Mouse (Mus musculus): Measurements from ENCODE around the gene Anks3.

The Anks3 gene

DNA sequence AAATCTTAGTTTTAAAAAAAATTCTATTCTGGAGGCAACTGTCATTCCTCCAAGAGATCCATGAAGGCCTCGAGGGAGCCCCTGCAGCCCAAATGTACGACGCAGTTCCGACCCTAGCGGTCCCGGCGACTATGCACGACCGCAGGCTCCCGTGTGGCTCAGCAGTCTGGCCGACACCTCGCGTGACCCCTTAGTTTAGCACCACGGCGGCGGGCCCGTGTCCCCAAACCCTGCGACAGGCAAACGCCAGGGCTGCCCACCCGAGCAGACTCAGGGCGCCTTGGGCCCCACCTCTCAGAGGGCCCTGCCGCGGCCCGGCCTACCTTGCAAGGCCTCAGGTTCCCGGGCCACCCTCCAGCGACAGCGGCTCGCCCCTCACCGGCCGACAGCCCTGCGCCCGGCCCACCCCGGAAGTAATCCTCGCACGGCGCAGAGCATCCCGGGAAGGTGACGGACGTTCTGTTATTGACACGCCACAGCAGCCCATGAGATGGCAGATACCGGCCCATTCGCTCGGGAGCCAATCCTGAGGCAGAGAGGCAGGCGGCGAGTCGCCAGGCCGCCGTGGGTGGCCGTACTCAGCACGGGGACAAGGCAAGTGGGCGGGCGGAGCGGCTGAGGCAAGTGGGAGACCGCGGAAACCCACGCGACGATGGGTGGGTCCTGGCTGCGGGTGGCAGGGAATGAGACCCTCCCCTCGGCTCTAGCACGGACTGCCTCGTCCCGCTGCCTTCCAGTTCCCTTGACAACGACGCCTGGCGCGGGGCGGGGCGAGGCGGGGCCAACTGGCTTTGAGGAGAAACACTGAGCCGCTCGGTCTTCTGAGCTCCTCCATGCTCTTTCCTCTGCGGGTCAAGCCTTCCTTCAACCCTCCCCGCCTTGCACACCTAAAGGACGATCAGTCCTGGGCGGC is at the start of gene Anks3:
Gene Anks3 (minus strand): TSS at position 409 of the 913 bp plus-strand sequence.
- peak; percentile 95 for DNase-seq (ENCODE audit: low spot score)

DNA sequence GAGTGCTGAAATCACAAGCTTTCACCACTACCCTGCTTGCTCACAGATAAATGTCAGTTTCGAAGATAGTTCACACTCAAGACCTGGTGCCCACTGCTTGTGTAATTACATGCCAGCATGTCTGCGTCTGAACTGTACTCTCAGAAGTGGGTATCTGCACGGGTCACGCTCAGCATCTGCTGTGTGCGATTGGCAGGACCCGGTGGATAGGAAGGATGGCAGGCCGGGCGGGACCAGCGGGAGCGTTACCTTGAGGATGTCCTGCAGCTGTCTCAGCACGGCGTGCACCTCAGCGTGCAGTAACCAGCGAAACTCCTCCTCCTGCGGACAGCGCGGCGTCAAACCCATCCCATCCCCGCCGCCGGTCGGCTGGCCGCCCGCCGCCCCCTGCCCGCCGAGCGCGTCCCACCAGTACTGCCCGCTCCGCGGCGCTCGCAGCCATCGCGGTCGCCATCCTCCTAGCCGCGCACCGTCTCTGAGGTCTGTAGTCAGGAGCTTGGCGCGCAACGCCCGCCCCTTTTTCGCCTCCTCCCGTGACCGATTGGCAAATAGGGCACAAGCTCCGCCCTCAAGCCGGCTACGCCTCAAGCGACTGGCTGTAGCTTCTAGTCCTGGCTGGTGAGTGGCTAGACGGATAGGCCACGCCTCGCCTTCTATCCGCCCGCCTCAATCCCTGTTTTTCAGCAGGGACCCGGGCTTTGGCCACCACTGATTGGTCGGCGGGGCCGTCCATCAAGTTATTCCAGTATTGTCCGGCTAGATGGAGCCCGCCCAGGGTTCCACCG is 49.2 kb upstream of the Anks3 start, which contains the start of gene Rogdi:
Gene Rogdi (minus strand): TSS at position 500 of the 785 bp plus-strand sequence.
- DNase-seq (ENCODE audit: low spot score) = peak; percentile 99

DNA sequence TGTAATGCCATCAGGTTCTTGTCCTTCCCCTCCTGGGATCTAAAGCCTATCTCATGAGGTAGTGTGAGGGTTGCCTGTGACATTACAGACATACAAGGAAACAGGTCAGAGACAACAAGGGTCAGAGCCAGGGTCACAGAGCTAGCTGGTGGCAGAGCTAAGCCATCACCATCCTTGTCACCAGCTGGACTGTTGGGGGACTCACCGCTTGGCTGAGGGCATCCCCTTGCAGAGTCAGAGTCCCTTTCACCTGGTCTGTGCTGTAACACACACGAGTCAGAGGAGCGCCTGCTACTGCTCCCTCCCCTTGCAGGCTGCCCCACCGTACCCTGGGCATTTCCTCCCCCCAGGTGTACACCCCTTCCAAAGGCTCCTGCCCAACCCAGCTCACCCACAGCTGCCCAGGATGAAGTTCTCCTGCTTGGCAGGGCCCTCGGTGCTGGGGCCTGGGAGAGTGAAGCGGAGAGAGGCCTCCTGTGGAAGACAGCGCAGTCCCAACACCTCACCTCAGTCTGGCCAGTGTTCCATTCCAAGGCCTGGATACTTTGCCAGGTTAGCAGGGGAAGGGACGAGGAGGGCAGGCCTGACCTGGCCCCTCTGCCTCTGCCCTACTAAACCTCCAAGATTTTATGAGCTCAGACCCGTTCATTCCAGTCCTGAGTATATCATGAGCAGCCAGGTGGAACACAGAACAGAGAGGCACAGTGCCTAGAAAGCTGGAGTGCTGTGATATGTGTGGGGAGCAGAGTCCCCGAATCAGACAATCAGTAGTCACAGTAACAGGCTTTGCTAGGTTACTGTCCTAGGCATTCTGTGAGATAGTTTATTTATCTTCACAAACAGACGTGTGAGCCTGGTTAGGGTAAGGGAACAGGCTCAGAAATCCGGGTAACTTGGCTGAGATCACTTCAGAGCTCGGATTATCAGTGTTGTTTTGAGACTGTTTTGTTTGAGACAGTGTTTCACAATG is 48.3 kb upstream of the Anks3 start:
- DNase-seq (ENCODE audit: low spot score) = peak; percentile 4

DNA sequence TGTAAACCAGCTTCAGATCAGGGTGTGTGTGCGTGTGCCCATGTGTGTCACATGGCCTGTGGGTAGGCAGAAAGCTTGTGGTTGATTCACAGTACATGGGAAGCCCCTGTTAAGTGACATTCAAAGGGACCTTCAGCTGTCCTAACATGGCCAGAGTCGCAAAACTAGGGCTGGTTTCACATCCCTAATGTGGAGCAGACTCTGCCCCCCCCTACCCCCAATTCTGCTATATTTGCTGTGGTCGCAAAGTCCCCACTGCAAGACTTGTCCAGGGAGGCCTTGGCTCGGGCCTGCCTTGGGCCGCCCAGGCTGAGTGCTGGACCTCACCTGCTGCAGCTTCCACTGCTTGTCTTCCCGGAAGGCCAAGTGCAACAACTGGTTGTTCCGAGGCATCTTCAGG is 47.3 kb upstream of the Anks3 start:
- no peak for DNase-seq (ENCODE audit: low spot score)

DNA sequence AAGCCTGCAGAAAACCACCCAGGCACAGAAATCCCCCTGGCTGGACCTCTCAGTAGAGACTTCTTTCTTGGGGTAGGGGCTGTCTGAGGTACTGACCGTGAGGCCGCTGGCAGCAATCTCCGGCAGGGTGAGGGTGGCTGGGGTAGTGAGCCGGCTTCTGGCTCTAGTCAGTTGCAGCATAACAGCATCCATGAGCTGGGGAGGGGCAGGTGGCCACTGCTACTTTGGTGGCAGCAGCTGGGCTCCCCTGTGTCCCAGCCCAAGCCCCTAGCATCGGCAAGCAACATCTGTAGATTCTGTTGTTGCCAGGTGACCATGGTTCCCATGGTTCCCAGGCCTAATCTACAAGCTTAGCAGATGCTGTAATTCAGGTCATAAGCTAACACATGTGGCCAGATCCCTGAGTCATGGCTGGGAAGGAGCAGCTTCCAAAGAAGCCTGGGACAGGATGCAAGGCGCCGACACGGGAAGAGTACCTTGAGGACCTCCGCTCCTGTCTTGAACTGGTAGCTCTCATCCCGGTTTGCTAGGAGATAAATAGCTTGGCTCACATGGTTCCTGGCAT is 46.4 kb upstream of the Anks3 start:
- DNase-seq (ENCODE audit: low spot score) = no peak

DNA sequence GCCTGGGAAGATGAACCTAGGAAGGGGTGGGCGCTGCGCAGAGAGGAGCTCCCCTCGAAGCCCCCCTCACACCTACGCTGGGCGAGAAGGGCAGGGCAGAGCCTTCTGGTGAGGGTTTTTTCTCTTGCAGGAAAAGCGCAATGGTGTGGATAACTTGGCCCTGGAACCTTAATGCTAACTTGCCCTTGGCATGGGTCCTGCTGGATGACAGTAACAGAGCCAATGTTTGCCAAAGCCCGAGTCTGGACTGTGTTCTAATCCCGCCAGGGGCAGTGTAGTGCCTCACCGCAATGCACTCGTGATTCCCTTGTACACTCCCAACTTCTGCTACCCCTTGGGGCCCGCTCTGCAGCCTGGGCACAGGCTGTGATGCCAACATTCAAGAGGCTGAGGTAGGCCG is 44.1 kb upstream of the Anks3 start:
- DNase-seq (ENCODE audit: low spot score) = no peak

DNA sequence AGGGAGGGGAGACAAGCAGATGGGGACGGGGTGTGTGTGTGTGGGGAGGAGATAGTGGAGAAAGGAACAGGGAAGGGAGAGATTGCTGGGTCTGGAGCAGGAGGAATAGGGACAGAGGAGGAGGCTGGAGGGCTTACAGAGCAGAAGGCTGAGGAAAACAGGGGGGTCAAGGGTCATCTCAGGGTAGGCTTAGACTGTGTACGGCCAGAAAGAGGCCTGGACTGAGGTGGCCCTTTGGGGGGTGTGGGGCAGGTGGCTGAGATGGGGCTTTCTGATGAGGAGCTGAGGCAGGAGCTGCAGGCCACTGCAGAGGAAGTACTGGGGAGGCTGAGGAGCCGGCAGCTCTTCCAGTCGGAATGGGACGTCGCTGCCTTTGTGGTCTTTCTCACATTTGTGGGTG is 43.5 kb upstream of the Anks3 start:
- DNase-seq (ENCODE audit: low spot score) = no peak

DNA sequence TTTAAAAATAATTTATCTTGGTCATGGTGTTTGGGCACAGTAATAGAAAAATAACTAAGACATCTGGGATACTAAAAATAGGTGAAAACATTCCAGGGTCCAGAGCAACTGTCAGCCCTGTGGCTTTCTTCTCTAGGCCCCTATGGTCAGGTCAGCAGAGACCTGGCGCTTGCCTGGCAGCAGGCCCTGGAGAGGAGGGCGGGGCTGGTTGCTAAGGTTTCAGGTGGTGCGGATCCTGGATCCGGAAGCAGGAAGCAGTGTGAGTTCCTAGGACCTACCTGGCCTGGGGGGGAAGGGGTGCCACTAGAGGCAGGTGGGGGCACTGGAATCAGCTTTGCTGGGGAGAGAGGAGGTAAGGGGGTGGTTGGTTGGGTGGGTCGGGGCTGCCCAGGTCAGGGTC is 43.1 kb upstream of the Anks3 start, which contains the start of gene Smim22:
Gene Smim22 (plus strand): TSS at position 222 of the 400 bp plus-strand sequence.
- peak; percentile 13 for DNase-seq (ENCODE audit: low spot score)

DNA sequence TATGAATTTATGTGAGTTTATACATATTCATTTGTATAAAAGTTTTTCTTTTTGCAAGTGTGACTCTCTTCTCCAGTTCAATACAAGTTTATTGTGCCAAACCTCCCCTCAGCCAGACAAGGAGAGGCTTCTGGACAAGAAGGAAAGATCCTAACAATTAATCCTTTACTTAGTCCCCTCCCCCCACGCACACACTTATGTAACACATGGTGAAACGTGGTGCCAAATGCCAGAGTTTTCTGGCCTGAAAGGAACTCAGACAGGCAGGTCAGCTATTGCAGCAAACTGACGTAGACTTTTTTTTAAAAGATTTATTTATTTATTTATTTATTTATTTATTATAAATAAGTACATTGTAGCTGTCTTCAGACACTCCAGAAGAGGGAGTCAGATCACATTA is 36.6 kb upstream of the Anks3 start:
- DNase-seq (ENCODE audit: low spot score) = no peak

DNA sequence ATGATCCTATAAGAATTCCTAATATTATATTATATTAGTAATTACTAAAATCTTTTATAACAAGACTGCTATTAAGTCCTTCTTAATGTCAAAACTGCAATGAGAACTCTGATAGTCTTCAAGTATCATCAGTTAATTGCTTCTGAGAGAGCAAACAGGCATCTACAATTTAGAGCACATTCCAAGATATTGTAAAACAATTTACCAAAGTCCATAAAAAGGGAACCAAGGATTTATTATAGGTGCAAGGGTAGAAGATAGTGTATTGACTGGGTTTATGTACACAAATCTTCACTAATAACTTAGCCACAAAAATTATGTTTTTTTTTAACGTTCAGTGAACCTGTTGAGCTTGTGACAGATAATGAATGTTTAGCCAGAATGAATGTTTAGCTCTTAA is 35.0 kb upstream of the Anks3 start:
- no peak for DNase-seq (ENCODE audit: low spot score)

DNA sequence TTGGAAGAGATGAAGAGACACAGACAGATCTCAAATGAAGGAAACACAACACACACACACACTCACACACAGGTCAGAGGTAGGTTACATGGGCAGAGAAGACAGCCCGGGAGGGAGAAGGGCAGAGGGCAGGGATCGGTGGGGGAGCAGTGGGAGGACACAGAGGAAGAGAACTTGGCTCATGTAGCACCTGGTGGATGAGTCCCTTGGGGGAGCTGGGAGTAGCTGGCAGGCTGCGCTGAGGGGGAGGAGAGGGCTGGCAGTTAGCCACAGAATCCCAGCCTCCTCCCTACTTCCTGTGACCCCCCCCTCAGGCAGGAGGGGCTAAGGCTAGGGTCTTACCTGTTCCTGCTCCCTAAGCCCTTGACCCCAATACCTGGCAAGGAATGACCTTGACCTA is 33.5 kb upstream of the Anks3 start, which contains the start of gene Sept12:
Gene Sept12 (minus strand): TSS at position 300 of the 400 bp plus-strand sequence.
- DNase-seq (ENCODE audit: low spot score) = no peak

DNA sequence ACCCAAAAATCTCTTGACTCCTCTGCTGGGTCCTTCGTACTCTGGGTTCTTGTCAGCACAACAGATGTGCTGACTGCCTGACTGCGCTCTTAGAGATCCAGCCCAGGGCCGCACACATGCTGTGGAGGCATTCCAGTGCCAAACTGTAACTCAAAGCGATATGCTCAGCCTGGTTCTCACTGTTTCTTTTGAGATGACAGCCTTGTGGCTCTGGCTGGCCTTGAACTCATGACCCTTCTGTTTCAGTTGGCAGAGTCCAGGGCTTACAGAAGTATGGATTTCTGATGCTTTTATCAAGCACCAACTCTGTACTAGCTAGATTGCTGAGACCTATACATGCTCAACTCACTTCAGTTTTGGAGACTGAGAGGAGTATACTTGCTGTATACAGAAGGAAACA is 29.3 kb upstream of the Anks3 start:
- no peak for DNase-seq (ENCODE audit: low spot score)

DNA sequence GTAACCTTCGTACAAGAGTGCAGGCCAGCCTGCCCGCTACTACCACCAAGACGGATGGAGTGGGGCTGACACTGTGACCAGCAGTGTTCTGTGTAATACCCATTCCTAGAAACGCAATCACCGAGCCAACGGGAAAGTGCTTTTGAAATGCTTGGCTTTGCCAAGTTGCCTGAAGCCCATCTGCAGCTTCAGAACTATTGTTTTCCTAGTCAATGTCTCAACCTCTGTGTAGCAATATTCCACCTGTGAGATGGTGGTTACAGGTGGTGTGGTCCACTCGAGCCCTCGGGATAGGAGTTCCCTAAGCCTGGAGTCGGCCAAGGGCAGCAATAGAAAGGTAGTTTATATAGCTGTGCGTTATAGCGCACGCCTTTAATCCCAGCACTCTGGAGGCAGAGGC is 20.7 kb upstream of the Anks3 start:
- no peak for DNase-seq (ENCODE audit: low spot score)

DNA sequence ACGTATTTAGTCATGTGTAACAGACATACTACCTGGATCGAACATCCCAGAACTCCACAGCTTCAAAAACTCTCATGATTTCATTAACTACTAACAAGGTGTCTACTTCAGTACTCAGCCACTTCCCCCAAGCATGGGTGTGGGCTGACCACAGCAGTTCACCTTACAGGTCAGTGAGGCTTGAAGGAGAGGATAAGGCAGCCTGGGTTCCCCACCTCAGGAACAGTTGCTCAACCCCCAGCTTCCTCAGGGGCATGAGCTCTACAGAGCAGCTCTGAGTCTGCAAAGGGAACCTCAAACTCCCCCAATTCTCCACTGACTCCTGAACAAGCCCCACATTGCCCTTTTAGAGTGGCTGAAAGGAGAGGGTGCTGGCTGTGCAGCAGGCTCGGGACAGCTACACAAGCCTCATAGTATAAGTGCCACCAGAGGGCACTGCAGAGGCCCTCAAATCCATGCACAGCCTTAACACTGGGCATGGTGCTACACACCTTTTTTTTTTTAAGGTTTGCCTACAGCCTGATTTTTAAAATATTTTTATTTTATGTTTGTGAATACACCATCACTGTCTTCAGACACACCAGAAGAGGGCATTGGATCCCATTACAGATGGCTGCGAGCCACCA is 15.9 kb upstream of the Anks3 start:
- peak; percentile 52 for DNase-seq (ENCODE audit: low spot score)

DNA sequence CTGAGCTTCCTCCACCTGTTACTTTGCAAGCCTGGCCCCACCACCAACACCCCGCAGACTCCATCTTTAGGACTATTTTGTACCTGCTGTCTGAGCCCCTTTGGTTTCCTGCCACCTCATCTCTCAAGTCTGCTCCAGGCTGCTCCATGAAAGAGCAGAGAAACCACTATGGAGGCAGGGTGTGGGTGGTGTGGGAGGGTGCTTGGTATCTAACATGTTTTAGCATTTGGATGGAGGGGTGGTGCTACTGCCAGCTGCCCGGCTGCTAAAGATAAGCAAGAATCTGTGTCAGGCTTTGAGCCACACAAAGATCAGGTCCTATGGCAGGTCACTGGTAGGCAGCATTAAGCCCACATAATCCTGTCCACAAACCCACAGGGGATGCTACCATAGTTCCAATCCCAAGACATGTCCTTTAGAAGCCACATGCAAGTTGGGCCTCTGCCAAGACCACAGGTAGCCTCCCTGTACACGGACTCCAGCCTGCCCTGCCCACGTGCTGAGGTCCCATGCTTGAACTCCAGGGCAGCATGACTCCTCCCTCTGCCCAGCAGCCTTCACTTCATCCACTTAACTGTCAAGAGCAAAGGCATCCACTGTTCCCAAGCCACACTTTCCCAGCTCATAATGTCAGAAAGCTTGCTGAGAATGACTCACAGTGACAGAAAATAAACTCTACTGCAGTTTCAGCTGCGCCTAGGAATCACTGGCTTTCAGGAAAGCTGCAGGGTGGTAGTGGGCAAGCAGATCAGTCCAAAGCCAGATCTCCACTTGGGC is 14.5 kb upstream of the Anks3 start:
- DNase-seq (ENCODE audit: low spot score) = no peak

DNA sequence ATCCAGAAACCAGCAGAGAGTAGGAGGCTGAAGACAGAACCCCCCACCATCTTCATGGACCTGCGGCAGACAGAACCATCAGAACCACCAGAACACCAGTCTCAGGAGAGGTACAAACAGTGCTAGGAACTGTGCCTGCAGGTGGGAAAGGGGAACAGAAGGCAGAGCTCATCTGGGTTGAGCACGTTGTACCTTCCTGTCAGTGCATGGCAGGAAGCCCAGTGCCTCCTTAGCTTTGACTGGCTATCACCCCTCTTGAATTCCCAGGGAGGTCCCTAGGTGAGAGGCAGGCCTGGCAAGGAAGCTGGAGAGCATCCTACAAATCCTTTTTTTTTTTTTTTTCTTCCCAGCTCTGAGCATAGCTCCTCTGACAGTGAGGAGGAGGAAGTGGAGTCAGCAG is 12.2 kb upstream of the Anks3 start:
- DNase-seq (ENCODE audit: low spot score) = no peak

DNA sequence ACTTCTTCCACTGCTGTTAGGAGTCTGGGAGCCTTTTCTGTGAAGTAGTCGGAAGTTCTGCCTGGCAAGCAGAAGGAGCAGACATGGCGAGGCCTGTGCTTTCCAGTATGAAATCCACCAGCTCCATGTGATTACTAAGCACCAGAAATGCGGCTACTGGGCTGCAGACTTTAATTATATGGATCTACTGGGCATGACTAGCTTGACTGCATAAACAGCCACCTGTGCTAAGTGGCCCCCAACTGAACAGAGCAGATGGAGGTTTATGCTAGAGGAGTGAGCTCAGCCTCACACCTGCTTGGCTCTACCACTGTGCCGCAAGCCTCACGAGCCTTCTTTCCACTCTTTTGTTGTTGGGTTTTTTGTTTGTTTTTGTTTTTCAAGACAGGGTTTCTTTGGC is 10.5 kb upstream of the Anks3 start:
- DNase-seq (ENCODE audit: low spot score) = no peak

DNA sequence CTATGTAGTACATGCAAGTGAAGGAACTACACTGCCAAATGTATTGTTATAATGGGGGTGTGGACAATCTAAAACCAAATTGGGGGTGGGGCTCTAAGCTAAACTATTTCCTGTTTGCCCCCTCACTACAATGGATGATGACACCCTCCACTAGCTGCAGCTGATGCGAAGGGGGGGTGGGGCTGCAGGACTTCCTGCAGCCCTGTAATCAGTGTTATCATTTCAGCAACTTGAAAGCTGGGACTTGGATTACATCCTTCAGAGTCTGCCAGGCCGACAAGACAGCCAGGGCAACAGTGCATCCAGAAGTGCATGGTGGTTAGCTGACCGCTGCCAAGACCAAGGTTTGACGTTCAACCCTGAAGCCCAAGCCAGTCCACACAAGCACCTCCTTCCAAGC is 7.6 kb upstream of the Anks3 start:
- DNase-seq (ENCODE audit: low spot score) = no peak

DNA sequence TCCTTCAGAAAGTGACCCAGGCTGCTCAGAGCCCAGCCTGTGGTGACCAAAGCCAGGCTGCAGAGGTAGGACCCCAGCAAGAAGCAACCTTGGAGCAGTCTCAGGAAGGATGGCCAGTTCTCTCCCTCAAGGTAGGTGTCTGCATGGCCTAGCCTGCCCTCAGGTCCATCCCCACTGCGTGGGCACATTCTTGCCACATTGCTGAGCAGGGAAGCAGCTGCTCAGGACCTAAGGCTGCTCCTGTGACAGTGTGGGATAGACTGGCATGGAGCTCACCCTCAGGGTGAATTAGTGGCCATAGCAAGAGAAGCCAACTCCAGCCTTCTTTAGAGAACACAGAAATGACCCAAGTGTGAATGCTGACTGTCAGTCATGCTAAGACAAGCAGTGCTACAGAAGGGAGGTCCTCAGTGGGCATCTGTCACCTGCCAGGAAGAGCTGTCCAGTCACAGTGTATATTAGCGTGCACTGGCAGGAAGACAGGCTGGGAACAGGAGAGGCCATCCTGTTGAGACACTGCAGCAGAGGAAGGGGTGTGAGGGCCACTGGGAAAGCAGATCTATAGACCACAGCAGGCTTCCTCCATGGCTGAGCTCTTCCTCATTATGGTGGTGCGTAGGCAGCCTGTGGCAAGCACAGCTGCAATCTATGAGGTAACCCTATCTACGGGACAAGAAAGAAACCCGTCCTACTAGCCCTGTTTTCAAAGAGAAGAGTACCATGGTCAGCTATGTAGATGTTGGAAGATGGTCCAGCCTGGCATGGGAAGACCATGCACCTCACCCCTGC is 5.2 kb upstream of the Anks3 start:
- DNase-seq (ENCODE audit: low spot score) = no peak

Data from embryo, embryonic 10.5 days (tissue).